Mouse (Mus musculus): Measurements from ENCODE around the gene Lamb1.

GRCm38 (mm10) chr12:31302266-31302665 is 37.2 kb downstream of the Lamb1 start:
- no peak for TF ChIP-seq SMC3 (IDR thresholded peaks at IDR 0.05; ENCODE audit: low read depth, low read length)
- TF ChIP-seq EP300 (IDR thresholded peaks at IDR 0.05; ENCODE audit: low read length): no peak
- no peak for TF ChIP-seq USF1 (IDR thresholded peaks at IDR 0.05; ENCODE audit: low read depth, low read length)
- no peak for TF ChIP-seq MEF2A (IDR thresholded peaks at IDR 0.05; ENCODE audit: borderline replicate concordance, low read depth, low read length)
- no peak for TF ChIP-seq MAFK (IDR thresholded peaks at IDR 0.05; ENCODE audit: insufficient replicate concordance, low read length)
- TF ChIP-seq NRF1 (IDR thresholded peaks at IDR 0.05; ENCODE audit: low read depth, low read length): no peak
- TF ChIP-seq CTCF (conservative IDR thresholded peaks at IDR 0.05 in 1 of 2, IDR thresholded peaks at IDR 0.05 in 1 of 2; ENCODE audit: low read depth in 2 of 2, low read length in 2 of 2): no peak
- TF ChIP-seq ZMIZ1 (IDR thresholded peaks at IDR 0.05; ENCODE audit: low read depth, low read length): no peak
- TF ChIP-seq POLR2A (IDR thresholded peaks at IDR 0.05; ENCODE audit: low read depth, low read length): no peak
